Mouse (Mus musculus): ENCODE measurements at regions not wholly inside any gene's neighbourhood (a gene's known extent, or its start where the extent isn't known, plus 50 kb on each side); places are given as distances from the start of the nearest gene placed in this dataset.

GRCm38 (mm10) chr9:79269646-79270213 lies 448.9 kb downstream of the Col12a1 start:
- H3K4me1 ChIP-seq (ENCODE audit: control insufficient read depth, insufficient read depth), result no peaks in the 10 kb centered on the region
- DNase-seq (ENCODE audit: low spot score) (no peak), ATAC-seq (ENCODE audit: insufficient read depth, low read depth) (no peak)
- 90% methylated on average over 13 of the region's 13 CpGs for WGBS
- no peak overlapping the region for H3K4me2 ChIP-seq (ENCODE audit: low read depth, low read length)
- H3K9me3 ChIP-seq (replicated peaks; ENCODE audit: control insufficient read depth, low read length), result no peaks in the 10 kb centered on the region
- no peak overlapping the region for H3K27ac ChIP-seq (ENCODE audit: low read depth)
- no peak for TF ChIP-seq CTCF (IDR thresholded peaks at IDR 0.05; ENCODE audit: low read depth)
- no peak overlapping the region for H3K4me3 ChIP-seq (ENCODE audit: low read depth, low read length)
- H3K27me3 ChIP-seq (ENCODE audit: control insufficient read depth, insufficient read depth, low read length), result no peaks in the 10 kb centered on the region
- H3K36me3 ChIP-seq (replicated peaks; ENCODE audit: control insufficient read depth, insufficient read depth, low read length), result no peaks in the 10 kb centered on the region
- H3K9ac ChIP-seq (replicated peaks; ENCODE audit: low read depth, low read length), result no peak overlapping the region

DNA sequence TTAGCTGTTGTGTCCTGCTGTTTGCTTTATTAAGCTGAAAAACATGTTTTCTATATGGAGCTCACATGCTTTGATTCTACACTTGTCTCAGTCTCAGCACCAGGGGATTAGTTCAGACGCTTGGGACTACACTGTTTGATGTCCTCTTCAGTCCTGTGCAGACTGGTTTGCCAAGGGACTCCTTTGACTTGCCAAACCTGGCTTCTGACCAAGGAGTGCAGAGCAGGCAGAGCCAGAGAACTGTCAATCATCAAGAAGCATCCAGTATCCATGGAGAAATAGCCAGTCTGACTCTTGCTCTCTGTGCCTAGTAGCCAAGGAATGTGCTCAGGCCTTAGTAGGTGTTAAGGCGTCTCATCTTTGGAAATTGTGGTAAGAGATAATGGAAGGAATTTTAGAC lies 448.4 kb downstream of the Col12a1 start:
- TF ChIP-seq CTCF (IDR thresholded peaks at IDR 0.05; ENCODE audit: low read depth) (no peak), EP300 (IDR thresholded peaks at IDR 0.05; ENCODE audit: low read depth) (no peak)
- DNase-seq (ENCODE audit: low spot score) (peak; percentile 17), ATAC-seq (ENCODE audit: insufficient read depth, low read depth) (peak; percentile 53; the same call in 1 of the 2 replicates)
- WGBS, result 26% methylated on average over 2 of the region's 2 CpGs
- Histone ChIP-seq H3K27ac (ENCODE audit: low read depth) (no peak overlapping the region), H3K36me3 (replicated peaks; ENCODE audit: control insufficient read depth, insufficient read depth, low read length) (no peaks in the 10 kb centered on the region), H3K4me3 (ENCODE audit: low read depth, low read length) (no peak overlapping the region), H3K9me3 (replicated peaks; ENCODE audit: control insufficient read depth, low read length) (no peaks in the 10 kb centered on the region), H3K9ac (replicated peaks; ENCODE audit: low read depth, low read length) (no peak overlapping the region), H3K27me3 (ENCODE audit: control insufficient read depth, insufficient read depth, low read length) (no peaks in the 10 kb centered on the region), H3K4me1 (ENCODE audit: control insufficient read depth, insufficient read depth) (no peaks in the 10 kb centered on the region), H3K4me2 (ENCODE audit: low read depth, low read length) (no peak overlapping the region)

GRCm38 (mm10) chr9:79287849-79288248 lies 430.8 kb downstream of the Col12a1 start:
- 76% methylated on average over 3 of the region's 3 CpGs for WGBS
- H3K4me1 ChIP-seq (ENCODE audit: control insufficient read depth, insufficient read depth), result no peaks in the 10 kb centered on the region
- H3K27me3 ChIP-seq (ENCODE audit: control insufficient read depth, insufficient read depth, low read length), result no peaks in the 10 kb centered on the region
- ATAC-seq (ENCODE audit: insufficient read depth, low read depth) (no peak), DNase-seq (ENCODE audit: low spot score) (no peak)
- no peak overlapping the region for H3K27ac ChIP-seq (ENCODE audit: low read depth)
- H3K9me3 ChIP-seq (replicated peaks; ENCODE audit: control insufficient read depth, low read length), result no peaks in the 10 kb centered on the region
- H3K9ac ChIP-seq (replicated peaks; ENCODE audit: low read depth, low read length), result no peak overlapping the region
- no peaks in the 10 kb centered on the region for H3K36me3 ChIP-seq (replicated peaks; ENCODE audit: control insufficient read depth, insufficient read depth, low read length)
- TF ChIP-seq CTCF (IDR thresholded peaks at IDR 0.05; ENCODE audit: low read depth) (no peak), EP300 (IDR thresholded peaks at IDR 0.05; ENCODE audit: low read depth) (no peak)
- H3K4me2 ChIP-seq (ENCODE audit: low read depth, low read length), result no peak overlapping the region
- H3K4me3 ChIP-seq (ENCODE audit: low read depth, low read length), result no peak overlapping the region

- Histone ChIP-seq H3K36me3 (replicated peaks; ENCODE audit: control insufficient read depth, insufficient read depth, low read length) (no peaks in the 10 kb centered on the region), H3K9ac (replicated peaks; ENCODE audit: low read depth, low read length) (no peak overlapping the region), H3K27me3 (ENCODE audit: control insufficient read depth, insufficient read depth, low read length) (no peaks in the 10 kb centered on the region), H3K4me2 (ENCODE audit: low read depth, low read length) (no peak overlapping the region), H3K27ac (ENCODE audit: low read depth) (no peak overlapping the region), H3K4me3 (ENCODE audit: low read depth, low read length) (no peak overlapping the region), H3K4me1 (ENCODE audit: control insufficient read depth, insufficient read depth) (no peaks in the 10 kb centered on the region), H3K9me3 (replicated peaks; ENCODE audit: control insufficient read depth, low read length) (no peaks in the 10 kb centered on the region)
- 68% methylated on average over 3 of the region's 3 CpGs for WGBS
- ATAC-seq (ENCODE audit: insufficient read depth, low read depth) (no peak), DNase-seq (ENCODE audit: low spot score) (no peak)
- no peak for TF ChIP-seq CTCF (IDR thresholded peaks at IDR 0.05; ENCODE audit: low read depth)
- TF ChIP-seq EP300 (IDR thresholded peaks at IDR 0.05; ENCODE audit: low read depth), result no peak
These were observed 423.3 kb downstream of the Col12a1 start for GRCm38 (mm10) chr9:79295306-79295705.

GRCm38 (mm10) chr9:79301580-79301979 lies 417.1 kb downstream of the Col12a1 start:
- WGBS, result 59% methylated on average over 3 of the region's 3 CpGs
- ATAC-seq (ENCODE audit: insufficient read depth, low read depth) (no peak), DNase-seq (ENCODE audit: low spot score) (no peak)
- H3K9ac ChIP-seq (replicated peaks; ENCODE audit: low read depth, low read length), result no peak overlapping the region
- no peak overlapping the region for H3K27ac ChIP-seq (ENCODE audit: low read depth)
- no peak overlapping the region for H3K4me3 ChIP-seq (ENCODE audit: low read depth, low read length)
- H3K27me3 ChIP-seq (ENCODE audit: control insufficient read depth, insufficient read depth, low read length), result no peaks in the 10 kb centered on the region
- TF ChIP-seq EP300 (IDR thresholded peaks at IDR 0.05; ENCODE audit: low read depth) (no peak), CTCF (IDR thresholded peaks at IDR 0.05; ENCODE audit: low read depth) (no peak)
- no peaks in the 10 kb centered on the region for H3K36me3 ChIP-seq (replicated peaks; ENCODE audit: control insufficient read depth, insufficient read depth, low read length)
- no peaks in the 10 kb centered on the region for H3K4me1 ChIP-seq (ENCODE audit: control insufficient read depth, insufficient read depth)
- no peak overlapping the region for H3K4me2 ChIP-seq (ENCODE audit: low read depth, low read length)
- no peaks in the 10 kb centered on the region for H3K9me3 ChIP-seq (replicated peaks; ENCODE audit: control insufficient read depth, low read length)

- H3K4me3 ChIP-seq (ENCODE audit: low read depth, low read length), result no peak overlapping the region
- DNase-seq (ENCODE audit: low spot score) (no peak), ATAC-seq (ENCODE audit: insufficient read depth, low read depth) (no peak)
- no peak overlapping the region for H3K4me2 ChIP-seq (ENCODE audit: low read depth, low read length)
- no peak for TF ChIP-seq CTCF (IDR thresholded peaks at IDR 0.05; ENCODE audit: low read depth)
- no peak for TF ChIP-seq EP300 (IDR thresholded peaks at IDR 0.05; ENCODE audit: low read depth)
- no peak overlapping the region for H3K27ac ChIP-seq (ENCODE audit: low read depth)
- H3K27me3 ChIP-seq (ENCODE audit: control insufficient read depth, insufficient read depth, low read length), result no peaks in the 10 kb centered on the region
- H3K4me1 ChIP-seq (ENCODE audit: control insufficient read depth, insufficient read depth), result no peaks in the 10 kb centered on the region
- WGBS, result 56% methylated on average over 3 of the region's 3 CpGs
- no peak overlapping the region for H3K9ac ChIP-seq (replicated peaks; ENCODE audit: low read depth, low read length)
- H3K9me3 ChIP-seq (replicated peaks; ENCODE audit: control insufficient read depth, low read length), result no peaks in the 10 kb centered on the region
- H3K36me3 ChIP-seq (replicated peaks; ENCODE audit: control insufficient read depth, insufficient read depth, low read length), result no peaks in the 10 kb centered on the region
These were observed 408.0 kb downstream of the Col12a1 start for GRCm38 (mm10) chr9:79310591-79310990.

Data from heart, postnatal 0 days (tissue).